Mouse (Mus musculus) myocyte (in vitro differentiated cells): ENCODE data around the gene Sept11. TPM values are rescaled to one million over a fixed set of nuclear protein-coding genes. Genes with fewer than 3 reads are reported as not detected.
A peak's percentile ranks its signal among the peaks of the same experiment; 100 is the strongest.

ENCODE experiments used
- H3K27me3 ChIP-seq: one replicate; pipeline ENCODE4 v1.6.1; 2011; ENCODE audit not compliant: control insufficient read depth, insufficient read depth, insufficient read length
- H3K36me3 ChIP-seq: one replicate; pipeline ENCODE4 v1.6.1; 2011; ENCODE audit not compliant: control insufficient read depth, insufficient read depth
- H3K4me2 ChIP-seq: one replicate; pipeline ENCODE4 v1.6.1; 2011; ENCODE audit warnings: low read depth, control low read depth
- H3K4me3 ChIP-seq: one replicate; pipeline ENCODE4 v1.5.1; 2011; ENCODE audit warnings: mild to moderate bottlenecking, control low read depth, moderate library complexity
- H3K79me2 ChIP-seq: one replicate; pipeline ENCODE4 v1.6.1; 2011; ENCODE audit not compliant: control insufficient read depth, insufficient read depth
- H3ac ChIP-seq: one replicate; pipeline ENCODE4 v1.6.1; 2011; ENCODE audit not compliant: control insufficient read depth, insufficient read length
- CEBPB ChIP-seq: IDR thresholded peaks from 2 replicates; pipeline ENCODE4 v1.6.1; 2011; ENCODE audit warnings: mild to moderate bottlenecking, moderate library complexity; ENCODE audit not compliant: poor library complexity, insufficient read depth, severe bottlenecking
- E2F4 ChIP-seq: IDR thresholded peaks from one replicate; pipeline ENCODE4 v1.6.1; 2011; ENCODE audit warnings: mild to moderate bottlenecking, control low read depth, moderate library complexity; ENCODE audit not compliant: insufficient read depth
- MAX ChIP-seq: IDR thresholded peaks from one replicate; pipeline ENCODE4 v1.6.1; 2011; ENCODE audit warnings: low read depth, mild to moderate bottlenecking, control low read depth
- MYOD1 ChIP-seq, 3 experiments: IDR thresholded peaks; one replicate each; pipeline ENCODE4 v1.6.1; 2011; ENCODE audit warnings: control low read depth in 2 of 3, low read depth in 2 of 3, mild to moderate bottlenecking in 2 of 3, moderate library complexity in 1 of 3; ENCODE audit not compliant: insufficient read length in 2 of 3, control insufficient read depth in 1 of 3
- MYOG ChIP-seq, 3 experiments: IDR thresholded peaks; one replicate each; pipeline ENCODE4 v1.6.1; 2011; ENCODE audit warnings: control low read depth in 2 of 3, low read depth in 2 of 3, mild to moderate bottlenecking in 2 of 3; ENCODE audit not compliant: insufficient read length in 2 of 3, control insufficient read depth in 1 of 3, insufficient read depth in 1 of 3
- POLR2A ChIP-seq: IDR thresholded peaks from one replicate; pipeline ENCODE4 v1.6.1; 2011; ENCODE audit warnings: low read depth, mild to moderate bottlenecking, control low read depth, moderate library complexity; ENCODE audit not compliant: insufficient read length
- POLR2AphosphoS2 ChIP-seq: IDR thresholded peaks from one replicate; pipeline ENCODE4 v1.6.1; 2011; ENCODE audit warnings: low read depth, control low read depth; ENCODE audit not compliant: insufficient read length
- REST ChIP-seq: IDR thresholded peaks from one replicate; pipeline ENCODE4 v1.6.1; 2011; ENCODE audit warnings: mild to moderate bottlenecking, control low read depth, moderate library complexity; ENCODE audit not compliant: insufficient read depth, insufficient read length
- SRF ChIP-seq: IDR thresholded peaks from one replicate; pipeline ENCODE4 v1.6.1; 2011; ENCODE audit warnings: low read depth; ENCODE audit not compliant: control insufficient read depth, insufficient read length
- TCF12 ChIP-seq: IDR thresholded peaks from one replicate; pipeline ENCODE4 v1.6.1; 2011; ENCODE audit warnings: mild to moderate bottlenecking, control low read depth; ENCODE audit not compliant: poor library complexity, insufficient read depth, severe bottlenecking
- TCF3 ChIP-seq: IDR thresholded peaks from one replicate; pipeline ENCODE4 v1.6.1; 2011; ENCODE audit warnings: low read depth, control low read depth; ENCODE audit not compliant: insufficient read length
- USF1 ChIP-seq: IDR thresholded peaks from one replicate; pipeline ENCODE4 v1.6.1; 2011; ENCODE audit warnings: low read depth, mild to moderate bottlenecking, control low read depth, moderate library complexity
- polyA plus RNA-seq: library from polyadenylated mRNA; unstranded; fragments of >200 nt; fragmentation: generic; extraction: Trizol; gene quantifications from one replicate; pipeline ENCODE4 v1.2.1, GENCODE M21; 2012; ENCODE audit warnings: missing spikeins

The Sept11 gene
- polyA plus RNA-seq, 1 experiment = 114 TPM

- Histone ChIP-seq H3ac (no peak overlapping the region), H3K27me3 (no peaks in the 10 kb centered on the region), H3K4me2 (no peak overlapping the region), H3K4me3 (no peak overlapping the region), H3K79me2 (peaks cover 42% of the 10 kb centered on the region), H3K36me3 (peaks cover 48% of the 10 kb centered on the region)
- TF ChIP-seq E2F4 = no peak
- TF ChIP-seq MYOD1 (IDR thresholded peaks at IDR 0.05; ENCODE audit: control insufficient read depth in 1 of 3, insufficient read length in 2 of 3, low read depth in 2 of 3) = no peak
- TF ChIP-seq CEBPB = no peak
- TF ChIP-seq REST = no peak
- TF ChIP-seq TCF12 = no peak
- TF ChIP-seq POLR2A = no peak
- TF ChIP-seq TCF3 = no peak
Observed at GRCm38 (mm10) chr5:93190428-93190827, 97.2 kb downstream of the Sept11 start.

GRCm38 (mm10) chr5:93198232-93198631 is 105.0 kb downstream of the Sept11 start:
- peaks cover 26% of the 10 kb centered on the region for H3K36me3 ChIP-seq
- no peak overlapping the region for H3K4me2 ChIP-seq
- H3ac ChIP-seq = no peak overlapping the region
- no peaks in the 10 kb centered on the region for H3K27me3 ChIP-seq
- TF ChIP-seq USF1 = no peak
- TF ChIP-seq REST = no peak
- no peak for TF ChIP-seq E2F4
- no peak for TF ChIP-seq CEBPB
- no peak for TF ChIP-seq MYOD1 (IDR thresholded peaks at IDR 0.05; ENCODE audit: control insufficient read depth in 1 of 3, insufficient read length in 2 of 3, low read depth in 2 of 3)
- no peak for TF ChIP-seq MAX
- TF ChIP-seq POLR2AphosphoS2 = no peak
- no peak for TF ChIP-seq SRF
- no peak for TF ChIP-seq POLR2A
- no peak for TF ChIP-seq TCF12
- no peak for TF ChIP-seq TCF3
- TF ChIP-seq MYOG (IDR thresholded peaks at IDR 0.05; ENCODE audit: control insufficient read depth in 1 of 3, insufficient read depth in 1 of 3, insufficient read length in 2 of 3, low read depth in 2 of 3) = no peak
- peaks cover 58% of the 10 kb centered on the region for H3K79me2 ChIP-seq
- H3K4me3 ChIP-seq = no peak overlapping the region

GRCm38 (mm10) chr5:93201181-93201580 is 107.9 kb downstream of the Sept11 start:
- H3K27me3 ChIP-seq = no peaks in the 10 kb centered on the region
- peaks cover 22% of the 10 kb centered on the region for H3K36me3 ChIP-seq
- no peak overlapping the region for H3ac ChIP-seq
- TF ChIP-seq E2F4 = no peak
- no peak for TF ChIP-seq REST
- H3K4me3 ChIP-seq = no peak overlapping the region
- H3K4me2 ChIP-seq = no peak overlapping the region
- peaks cover 67% of the 10 kb centered on the region for H3K79me2 ChIP-seq

GRCm38 (mm10) chr5:93205371-93206108 is 112.3 kb downstream of the Sept11 start:
- Histone ChIP-seq H3ac (peak overlapping the region; percentile 99), H3K27me3 (no peaks in the 10 kb centered on the region), H3K79me2 (peaks cover 39% of the 10 kb centered on the region), H3K4me3 (peak overlapping the region; percentile 67), H3K4me2 (peak overlapping the region; percentile 82), H3K36me3 (peaks cover 6% of the 10 kb centered on the region)
- TF ChIP-seq CEBPB (0 out of 2 replicates have a peak, but pooled peaks have one; percentile 21), TCF12 (no peak)

- Histone ChIP-seq H3ac (peak within 1 kb of the TSS; percentile 99), H3K4me3 (peak within 1 kb of the TSS; percentile 67), H3K4me2 (peak within 1 kb of the TSS; percentile 94), H3K79me2 (peaks cover 32% of the 10 kb centered on the region), H3K27me3 (no peaks in the 10 kb centered on the region), H3K36me3 (no peaks in the 10 kb centered on the region)
- TF ChIP-seq TCF12 (no peak), E2F4 (no peak), TCF3 (no peak), REST (no peak), MYOD1 (IDR thresholded peaks at IDR 0.05; ENCODE audit: control insufficient read depth in 1 of 3, insufficient read length in 2 of 3, low read depth in 2 of 3) (peak in 1 of 3 experiments; percentile 2), MYOG (IDR thresholded peaks at IDR 0.05; ENCODE audit: control insufficient read depth in 1 of 3, insufficient read depth in 1 of 3, insufficient read length in 2 of 3, low read depth in 2 of 3) (peak in 1 of 3 experiments; percentile 30), POLR2A (peak; percentile 70), POLR2AphosphoS2 (peak; percentile 82)
Observed at GRCm38 (mm10) chr5:93206109-93207005, 113.1 kb downstream of the Sept11 start, which contains the start of the genes Ccni and 2010109A12Rik. Gene Ccni, minus strand, starts transcription at chr5:93206495. Gene 2010109A12Rik, plus strand, starts transcription at chr5:93206518.
